Mouse (Mus musculus) brain, embryonic 14.5 days (tissue): ENCODE measurements at regions not wholly inside any gene's neighbourhood (a gene's known extent, or its start where the extent isn't known, plus 50 kb on each side); places are given as distances from the start of the nearest gene placed in this dataset.
A peak's percentile ranks its signal among the peaks of the same experiment; 100 is the strongest.

Source experiments
- DNase-seq: peaks from one replicate; pipeline ENCODE4 v3.0.0-alpha.2; 2011; ENCODE audit warnings: low read depth
- CTCF ChIP-seq: fragments of 200-500 bp; IDR thresholded peaks from 2 replicates; pipeline ENCODE4 v1.5.1; 2012; ENCODE audit warnings: inconsistent platforms, mild to moderate bottlenecking, moderate library complexity, borderline replicate concordance; ENCODE audit not compliant: insufficient read depth, insufficient read length; ENCODE audit errors: extremely low read depth
- POLR2A ChIP-seq: fragments of 200-500 bp; IDR thresholded peaks from 2 replicates; pipeline ENCODE4 v1.6.1; 2012; ENCODE audit warnings: mild to moderate bottlenecking, inconsistent platforms, borderline replicate concordance; ENCODE audit not compliant: poor library complexity, insufficient read depth, insufficient read length, severe bottlenecking; ENCODE audit errors: extremely low read depth

- no peak for TF ChIP-seq POLR2A
- TF ChIP-seq CTCF = no peak
Observed at GRCm38 (mm10) chr2:178967584-178968365, 474.5 kb upstream of the Cdh4 start.

GRCm38 (mm10) chr2:178969732-178970131 lies 472.5 kb upstream of the Cdh4 start:
- DNase-seq = no peak

More at GRCm38 (mm10) chr2:178967584-178968365, 474.5 kb upstream of the Cdh4 start:
- no peak for DNase-seq

GRCm38 (mm10) chr2:178975366-178975765 lies 466.9 kb upstream of the Cdh4 start:
- TF ChIP-seq POLR2A (no peak), CTCF (no peak)
- DNase-seq = no peak

More at GRCm38 (mm10) chr2:178969732-178970131, 472.5 kb upstream of the Cdh4 start:
- TF ChIP-seq CTCF (no peak), POLR2A (no peak)

GRCm38 (mm10) chr2:178976046-178976445 lies 466.2 kb upstream of the Cdh4 start:
- TF ChIP-seq POLR2A (no peak), CTCF (no peak)

GRCm38 (mm10) chr2:178976495-178976894 lies 465.7 kb upstream of the Cdh4 start:
- no peak for DNase-seq
- TF ChIP-seq POLR2A (no peak), CTCF (no peak)

More at GRCm38 (mm10) chr2:178976046-178976445, 466.2 kb upstream of the Cdh4 start:
- DNase-seq = no peak

- no peak for TF ChIP-seq CTCF
- TF ChIP-seq POLR2A = no peak
- no peak for DNase-seq
Observed at GRCm38 (mm10) chr2:178979451-178979850, 462.8 kb upstream of the Cdh4 start.

- DNase-seq = peak; percentile 75
- TF ChIP-seq POLR2A (no peak), CTCF (no peak)
Observed at GRCm38 (mm10) chr2:178981736-178982502, 460.3 kb upstream of the Cdh4 start.

GRCm38 (mm10) chr2:178983801-178984200 lies 458.4 kb upstream of the Cdh4 start:
- TF ChIP-seq POLR2A (no peak), CTCF (no peak)
- DNase-seq = no peak

- peak; percentile 45 for DNase-seq
- TF ChIP-seq POLR2A (no peak), CTCF (no peak)
Observed at GRCm38 (mm10) chr2:178987935-178988334, 454.3 kb upstream of the Cdh4 start.

GRCm38 (mm10) chr2:178989291-178989690 lies 452.9 kb upstream of the Cdh4 start:
- TF ChIP-seq POLR2A = no peak

GRCm38 (mm10) chr2:178989784-178990183 lies 452.4 kb upstream of the Cdh4 start:
- DNase-seq = no peak
- TF ChIP-seq CTCF (0 out of 2 replicates have a peak, but pooled peaks have one; percentile 18), POLR2A (no peak)

More at GRCm38 (mm10) chr2:178989291-178989690, 452.9 kb upstream of the Cdh4 start:
- DNase-seq = no peak
